Mouse (Mus musculus) B cell, adult 67 days (primary cell): ENCODE data around the gene Nenf. TPM values are rescaled to one million over a fixed set of nuclear protein-coding genes. Genes with fewer than 3 reads are reported as not detected.

Experiments used
- total RNA-seq, 2 experiments: library from RNA; stranded (reverse); gene quantifications; 4 replicates each; pipeline ENCODE4 v1.2.4; 2023

The Nenf gene
- total RNA-seq, result 10 to 100 TPM; 13.5 to 16.2 TPM

GRCm38 (mm10) chr1:191317591-191318196 lies at the start of gene Nenf:
Gene Nenf (minus strand): TSS chr1:191318194.

DNA sequence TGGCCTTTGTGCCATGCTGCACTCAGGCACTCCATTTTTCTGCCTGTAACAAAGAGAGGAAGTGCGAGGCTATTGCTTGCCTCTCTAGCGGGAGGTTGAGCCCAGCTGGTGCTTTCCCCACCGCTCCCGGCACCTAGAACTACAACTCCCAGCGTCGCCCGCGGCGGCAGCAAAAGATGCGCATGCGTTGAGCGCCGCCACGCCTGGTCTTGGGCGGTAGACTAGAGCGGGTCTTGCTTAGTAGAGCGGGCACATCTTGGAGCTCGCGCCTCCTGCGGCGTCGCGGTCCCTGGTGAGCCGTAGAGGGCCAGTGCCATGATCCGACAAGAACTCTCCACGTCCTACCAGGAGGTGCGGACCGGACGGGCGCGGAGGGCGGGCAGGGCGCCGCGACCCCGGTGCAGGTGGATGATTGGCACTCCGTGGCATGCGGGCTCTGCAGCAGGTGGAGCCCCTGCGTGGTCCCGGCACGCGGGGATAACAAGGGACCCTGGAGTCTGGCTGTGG lies 7.8 kb upstream of the Nenf start, which contains the start of gene Tmem206:
TSS of gene Tmem206 (plus strand) at position 187 of the 507 bp plus-strand sequence.

Other genes starting within 250 kb of the Nenf start
- gene Batf3, start 220.3 kb downstream of the Nenf start, total RNA-seq, result 1 to 10 TPM in 1 of 2 experiments, not detected in 1; 1.5 TPM
- not detected for gene Fam71a, start 153.4 kb downstream of the Nenf start, total RNA-seq
- gene Atf3, start 100.2 kb downstream of the Nenf start, total RNA-seq, result 10 to 100 TPM; 19.4 to 47.7 TPM
- gene Tmem206, start 7.7 kb upstream of the Nenf start, total RNA-seq, result 10 to 100 TPM; 39.1 to 42.9 TPM
- gene Ppp2r5a, start 85.1 kb upstream of the Nenf start, total RNA-seq, result 100 to 1,000 TPM; 186 to 215 TPM